Mouse (Mus musculus): ENCODE data around the gene Dnajb5. TPM values are rescaled to one million over a fixed set of nuclear protein-coding genes. Genes with fewer than 3 reads are reported as not detected.
"Not testable (repeated sequence)": the region's sequence is repeated elsewhere in the genome, so short reads cannot be mapped to it uniquely, and the experiment has no call there.

The Dnajb5 gene
- polyA plus RNA-seq, 1 experiment = 5.3 TPM

DNA sequence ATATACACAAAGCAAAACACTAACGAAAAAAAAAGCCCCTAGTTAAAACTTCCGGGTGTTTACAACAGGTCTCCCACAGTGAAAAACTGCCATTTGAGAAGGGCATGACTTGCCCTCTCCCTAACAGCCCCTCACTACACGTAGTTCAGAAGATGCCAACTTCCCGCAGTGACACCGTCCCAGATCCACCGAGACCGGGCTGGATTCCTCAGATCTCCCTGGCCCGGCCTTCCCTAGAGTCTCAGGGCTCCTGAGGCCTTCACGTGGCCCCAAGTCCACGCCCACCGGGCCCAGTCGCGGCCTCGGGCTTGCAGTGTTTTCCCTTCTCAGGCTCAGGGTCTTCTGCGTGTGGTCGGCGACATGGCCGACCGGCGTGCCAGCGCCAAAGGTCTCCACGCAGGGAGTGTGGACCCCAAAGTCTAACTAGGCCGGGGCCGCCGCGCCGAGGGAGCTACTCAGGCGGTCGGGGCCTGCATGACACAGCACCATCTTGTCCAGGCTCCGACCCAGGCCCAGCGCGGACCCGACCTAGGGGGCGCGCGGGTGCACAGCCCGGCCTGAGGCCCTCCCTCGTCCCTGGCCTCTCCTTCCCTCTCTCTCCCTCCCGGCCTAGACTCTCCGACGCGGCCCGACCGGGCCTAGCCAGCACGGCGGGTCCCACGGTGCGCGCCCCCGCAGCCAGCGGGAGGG is 50.0 kb downstream of the Dnajb5 start:
- Histone ChIP-seq H3K27me3 (ENCODE audit: control insufficient read depth, insufficient read depth, insufficient read length) (no peaks in the 10 kb centered on the region), H3K79me2 (ENCODE audit: control insufficient read depth, insufficient read depth) (peaks cover 54% of the 10 kb centered on the region), H3K4me3 (ENCODE audit: insufficient read depth, poor library complexity, severe bottlenecking) (peak overlapping the region; percentile 89), H3ac (ENCODE audit: control insufficient read depth, insufficient read length, low read depth) (peak overlapping the region; percentile 98), H3K79me3 (ENCODE audit: low read depth) (peaks cover 43% of the 10 kb centered on the region), H3K36me3 (ENCODE audit: control insufficient read depth, insufficient read depth) (peaks cover 36% of the 10 kb centered on the region)
- peak; percentile 76 for TF ChIP-seq MAX (IDR thresholded peaks at IDR 0.05)
- no peak for TF ChIP-seq FOSL1 (IDR thresholded peaks at IDR 0.05; ENCODE audit: insufficient read depth, low read length, poor library complexity, severe bottlenecking)
- TF ChIP-seq CTCF (IDR thresholded peaks at IDR 0.05; ENCODE audit: control insufficient read depth, insufficient read depth, insufficient read length) = peak; percentile 65
- peak; percentile 86 for TF ChIP-seq USF1 (IDR thresholded peaks at IDR 0.05; ENCODE audit: low read depth)

DNA sequence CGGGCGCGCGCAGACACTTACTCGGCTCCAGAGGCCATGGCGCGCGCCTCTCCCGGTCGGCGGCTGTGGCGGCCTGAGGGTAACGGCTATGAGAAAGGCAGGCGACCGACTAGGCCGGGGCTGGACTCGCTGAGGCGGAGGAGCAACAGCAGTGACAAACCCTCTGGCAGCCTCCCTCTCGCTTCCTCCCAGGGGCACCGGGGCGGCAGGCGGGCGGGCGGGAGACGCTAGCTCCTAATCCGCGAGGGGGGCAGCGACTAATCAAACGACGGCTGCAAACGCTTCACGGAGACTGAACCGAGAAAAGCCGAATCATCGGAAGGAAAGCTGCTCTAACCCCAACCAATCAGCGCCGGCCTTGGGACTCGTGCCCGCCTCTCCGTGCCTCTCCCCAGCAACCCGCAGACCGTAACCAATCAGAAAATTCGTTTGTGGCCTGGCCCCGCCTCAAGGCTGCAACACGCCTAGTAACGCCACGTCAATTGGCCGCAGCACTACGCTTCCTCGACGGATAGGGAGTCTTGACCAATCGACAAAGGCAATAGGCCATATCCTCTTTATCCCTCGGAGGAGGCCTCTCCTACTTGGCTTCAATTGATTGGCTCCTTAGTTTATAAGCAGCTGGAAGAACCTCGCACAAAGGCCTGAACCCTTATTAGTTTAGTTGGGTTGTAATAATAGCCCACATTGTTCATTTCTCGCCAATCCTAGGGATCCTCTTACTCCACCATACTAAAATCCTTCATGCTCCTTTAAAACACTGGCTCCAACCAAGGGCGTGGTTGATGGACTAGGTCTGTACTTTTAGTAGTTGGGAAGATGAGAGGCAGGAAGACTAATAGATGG is 50.8 kb downstream of the Dnajb5 start, which contains the start of gene Vcp:
Vcp (minus strand) TSS at position 367 of the 846 bp plus-strand sequence.
- H3K79me3 ChIP-seq (ENCODE audit: low read depth) = peaks cover 38% of the 10 kb centered on the region
- H3K27me3 ChIP-seq (ENCODE audit: control insufficient read depth, insufficient read depth, insufficient read length) = not testable (repeated sequence)
- peaks cover 29% of the 10 kb centered on the region for H3K36me3 ChIP-seq (ENCODE audit: control insufficient read depth, insufficient read depth)
- H3K79me2 ChIP-seq (ENCODE audit: control insufficient read depth, insufficient read depth) = peaks cover 46% of the 10 kb centered on the region
- H3ac ChIP-seq (ENCODE audit: control insufficient read depth, insufficient read length, low read depth) = peak within 1 kb of the TSS; percentile 98
- peak within 1 kb of the TSS; percentile 89 for H3K4me3 ChIP-seq (ENCODE audit: insufficient read depth, poor library complexity, severe bottlenecking)

DNA sequence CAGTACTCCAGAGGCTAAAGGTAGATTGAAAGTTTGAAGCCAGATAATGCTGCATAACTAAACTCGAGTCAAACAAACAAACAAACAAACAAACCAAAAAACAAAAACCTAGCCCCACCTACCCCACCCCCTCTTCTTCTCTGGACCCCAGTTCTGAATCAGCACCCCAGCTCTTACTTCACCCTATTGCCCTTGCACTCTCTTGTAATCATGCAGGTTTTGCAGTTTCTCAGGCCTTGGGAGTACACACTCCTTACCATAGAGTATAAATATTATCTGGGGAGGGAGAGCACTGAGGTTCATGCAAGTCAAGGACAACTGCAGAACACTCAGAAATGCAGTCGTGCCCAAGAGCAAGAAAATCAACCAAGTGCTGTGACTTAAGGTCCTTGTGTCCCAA is 51.7 kb downstream of the Dnajb5 start:
- Histone ChIP-seq H3ac (ENCODE audit: control insufficient read depth, insufficient read length, low read depth) (no peak overlapping the region), H3K79me3 (ENCODE audit: low read depth) (peaks cover 32% of the 10 kb centered on the region), H3K27me3 (ENCODE audit: control insufficient read depth, insufficient read depth, insufficient read length) (no peaks in the 10 kb centered on the region), H3K79me2 (ENCODE audit: control insufficient read depth, insufficient read depth) (peaks cover 37% of the 10 kb centered on the region), H3K4me3 (ENCODE audit: insufficient read depth, poor library complexity, severe bottlenecking) (no peak overlapping the region), H3K36me3 (ENCODE audit: control insufficient read depth, insufficient read depth) (peaks cover 20% of the 10 kb centered on the region)
- TF ChIP-seq CEBPB (IDR thresholded peaks at IDR 0.05; ENCODE audit: low read depth) = no peak

DNA sequence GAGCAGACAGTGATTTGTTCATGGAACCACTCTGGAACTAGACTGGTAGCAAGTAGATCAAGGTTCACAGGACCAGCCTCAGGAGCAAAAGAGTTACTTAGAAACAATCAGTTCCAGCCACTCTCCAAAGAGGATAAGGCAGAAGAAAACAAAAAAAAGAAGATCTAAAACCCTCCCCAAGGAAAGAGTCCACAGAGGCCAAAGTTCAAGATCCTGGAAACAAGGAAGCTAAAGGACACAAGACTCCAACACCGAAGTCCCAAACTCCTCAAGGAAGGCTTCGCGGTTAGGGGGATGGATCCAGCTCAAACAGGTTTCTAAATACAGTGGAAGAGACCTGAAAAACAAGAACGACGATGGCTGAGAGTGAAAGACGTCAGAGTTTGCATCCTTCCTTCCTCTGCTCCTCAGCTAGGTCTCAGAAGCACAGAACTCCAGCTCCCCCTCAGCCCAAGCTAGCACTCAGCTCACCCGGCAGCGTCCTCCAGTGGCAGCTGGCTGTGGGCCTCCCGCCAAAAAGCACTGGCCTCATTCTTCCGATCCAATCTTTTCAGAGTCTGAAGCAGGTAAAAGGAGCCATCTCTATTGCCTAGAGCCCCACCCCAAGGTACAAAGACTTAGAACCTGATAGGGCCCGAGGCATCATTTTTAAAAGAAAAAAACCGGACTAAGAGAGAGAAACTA is 53.3 kb downstream of the Dnajb5 start:
- H3K27me3 ChIP-seq (ENCODE audit: control insufficient read depth, insufficient read depth, insufficient read length) = no peaks in the 10 kb centered on the region
- peaks cover 21% of the 10 kb centered on the region for H3K79me2 ChIP-seq (ENCODE audit: control insufficient read depth, insufficient read depth)
- no peak overlapping the region for H3K4me3 ChIP-seq (ENCODE audit: insufficient read depth, poor library complexity, severe bottlenecking)
- H3K79me3 ChIP-seq (ENCODE audit: low read depth) = peaks cover 16% of the 10 kb centered on the region
- H3K36me3 ChIP-seq (ENCODE audit: control insufficient read depth, insufficient read depth) = peaks cover 6% of the 10 kb centered on the region
- no peak for TF ChIP-seq CTCF (IDR thresholded peaks at IDR 0.05; ENCODE audit: control insufficient read depth, insufficient read depth, insufficient read length)
- TF ChIP-seq CEBPB (IDR thresholded peaks at IDR 0.05; ENCODE audit: low read depth) = no peak
- TF ChIP-seq USF1 (IDR thresholded peaks at IDR 0.05; ENCODE audit: low read depth) = no peak
- no peak for TF ChIP-seq MYOG (IDR thresholded peaks at IDR 0.05; ENCODE audit: control insufficient read depth, extremely low read depth, insufficient read length)
- TF ChIP-seq MYOD1 (IDR thresholded peaks at IDR 0.05; ENCODE audit: control insufficient read depth, insufficient read length, low read depth) = no peak
- TF ChIP-seq FOSL1 (IDR thresholded peaks at IDR 0.05; ENCODE audit: insufficient read depth, low read length, poor library complexity, severe bottlenecking) = no peak
- no peak for TF ChIP-seq MAX (IDR thresholded peaks at IDR 0.05)
- H3ac ChIP-seq (ENCODE audit: control insufficient read depth, insufficient read length, low read depth) = no peak overlapping the region

DNA sequence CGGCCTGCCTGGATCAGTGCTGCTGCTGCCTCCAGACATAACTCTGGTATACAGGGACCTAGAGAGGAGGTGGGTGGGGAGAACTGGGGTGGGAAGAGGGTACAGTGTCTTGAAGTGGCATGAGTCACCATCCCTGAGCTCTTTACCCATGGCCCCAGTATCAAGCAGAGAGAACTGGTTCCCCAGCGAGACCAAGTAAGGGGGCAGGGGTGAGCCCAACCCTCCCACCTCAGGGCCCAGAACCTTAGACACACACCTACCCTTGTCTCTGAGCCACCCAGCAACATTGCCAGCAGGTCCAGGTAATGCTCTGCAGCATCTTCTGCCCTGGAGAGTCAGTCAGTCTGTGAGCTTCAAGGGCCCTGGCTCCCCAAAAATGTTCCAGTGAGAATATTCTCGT is 55.3 kb downstream of the Dnajb5 start:
- Histone ChIP-seq H3K79me3 (ENCODE audit: low read depth) (no peaks in the 10 kb centered on the region), H3K36me3 (ENCODE audit: control insufficient read depth, insufficient read depth) (no peaks in the 10 kb centered on the region), H3K79me2 (ENCODE audit: control insufficient read depth, insufficient read depth) (peaks cover under 1% of the 10 kb centered on the region), H3ac (ENCODE audit: control insufficient read depth, insufficient read length, low read depth) (no peak overlapping the region), H3K27me3 (ENCODE audit: control insufficient read depth, insufficient read depth, insufficient read length) (no peaks in the 10 kb centered on the region), H3K4me3 (ENCODE audit: insufficient read depth, poor library complexity, severe bottlenecking) (no peak overlapping the region)
- TF ChIP-seq MYOD1 (IDR thresholded peaks at IDR 0.05; ENCODE audit: control insufficient read depth, insufficient read length, low read depth) (no peak), MAX (IDR thresholded peaks at IDR 0.05) (no peak), CEBPB (IDR thresholded peaks at IDR 0.05; ENCODE audit: low read depth) (no peak)

DNA sequence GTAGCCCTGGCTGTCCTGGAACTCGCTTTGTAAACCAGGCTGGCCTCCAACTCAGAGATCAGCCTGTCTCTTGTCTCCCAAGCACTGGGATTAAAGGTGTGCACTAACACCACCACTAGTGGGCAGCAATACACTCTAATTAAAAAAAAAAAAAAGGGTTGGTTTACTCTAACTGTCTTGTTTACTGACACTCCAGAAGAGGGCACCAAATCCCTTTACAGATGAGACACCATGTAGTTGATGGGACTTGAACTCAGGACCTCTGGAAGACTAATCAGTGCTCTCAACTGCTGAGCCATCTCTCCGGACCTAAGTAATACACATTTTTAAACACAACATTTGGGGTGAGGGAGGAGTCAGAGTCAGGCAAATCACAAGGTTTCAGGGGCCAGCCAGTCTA is 56.2 kb downstream of the Dnajb5 start:
- TF ChIP-seq CTCF (IDR thresholded peaks at IDR 0.05; ENCODE audit: control insufficient read depth, insufficient read depth, insufficient read length) (peak; percentile 15), USF1 (IDR thresholded peaks at IDR 0.05; ENCODE audit: low read depth) (no peak)
- no peaks in the 10 kb centered on the region for H3K27me3 ChIP-seq (ENCODE audit: control insufficient read depth, insufficient read depth, insufficient read length)
- no peaks in the 10 kb centered on the region for H3K36me3 ChIP-seq (ENCODE audit: control insufficient read depth, insufficient read depth)

More for the DNA sequence above, 56.2 kb downstream of the Dnajb5 start:
- no peak overlapping the region for H3ac ChIP-seq (ENCODE audit: control insufficient read depth, insufficient read length, low read depth)
- no peak overlapping the region for H3K4me3 ChIP-seq (ENCODE audit: insufficient read depth, poor library complexity, severe bottlenecking)
- H3K79me3 ChIP-seq (ENCODE audit: low read depth) = no peaks in the 10 kb centered on the region
- no peaks in the 10 kb centered on the region for H3K79me2 ChIP-seq (ENCODE audit: control insufficient read depth, insufficient read depth)

Other genes starting within 250 kb of the Dnajb5 start
- not detected for gene 4930578G10Rik, start 214.3 kb upstream of the Dnajb5 start, polyA plus RNA-seq (2012; fragmentation: generic; extraction: Trizol)
- gene Ccl19, start 193.2 kb upstream of the Dnajb5 start, polyA plus RNA-seq (2012; fragmentation: generic; extraction: Trizol) = not detected
- not detected for gene Ccl21a, start 175.8 kb upstream of the Dnajb5 start, polyA plus RNA-seq (2012; fragmentation: generic; extraction: Trizol)
- not detected for gene Fam205a1, start 95.9 kb upstream of the Dnajb5 start, polyA plus RNA-seq (2012; fragmentation: generic; extraction: Trizol)
- gene Gm12394, start 93.0 kb upstream of the Dnajb5 start, polyA plus RNA-seq (2012; fragmentation: generic; extraction: Trizol) = not detected
- not detected for gene Fam205c, start 75.6 kb upstream of the Dnajb5 start, polyA plus RNA-seq (2012; fragmentation: generic; extraction: Trizol)
- gene Phf24, start 33.2 kb upstream of the Dnajb5 start, polyA plus RNA-seq (2012; fragmentation: generic; extraction: Trizol) = not detected
- 0.48 TPM for gene 1700022I11Rik, start 19.8 kb downstream of the Dnajb5 start, polyA plus RNA-seq (2012; fragmentation: generic; extraction: Trizol)
- 319 TPM for gene Vcp, start 50.7 kb downstream of the Dnajb5 start, polyA plus RNA-seq (2012; fragmentation: generic; extraction: Trizol)
- gene Fancg, start 60.7 kb downstream of the Dnajb5 start, polyA plus RNA-seq (2012; fragmentation: generic; extraction: Trizol) = 3.2 TPM
- gene Pigo, start 76.0 kb downstream of the Dnajb5 start, polyA plus RNA-seq (2012; fragmentation: generic; extraction: Trizol) = 4.9 TPM
- 133 TPM for gene Stoml2, start 81.9 kb downstream of the Dnajb5 start, polyA plus RNA-seq (2012; fragmentation: generic; extraction: Trizol)
- gene Fam214b, start 96.4 kb downstream of the Dnajb5 start, polyA plus RNA-seq (2012; fragmentation: generic; extraction: Trizol) = 4.8 TPM
- gene Unc13b, start 109.1 kb downstream of the Dnajb5 start, polyA plus RNA-seq (2012; fragmentation: generic; extraction: Trizol) = 0.08 TPM